Mouse (Mus musculus): ENCODE results near the gene Prss35. TPM values are rescaled to one million over a fixed set of nuclear protein-coding genes. Genes with fewer than 3 reads are reported as not detected.

The Prss35 gene
- total and polyA plus RNA-seq, 2 experiments from 2014 or later = 5.2 to 7.5 TPM

- H3K9me3 ChIP-seq (ENCODE audit: low read length) = no peaks in the 10 kb centered on the region
- ATAC-seq (ENCODE audit: low FRiP score) = no peak
- no peak overlapping the region for H3K4me3 ChIP-seq (ENCODE audit: low read depth, low read length)
- H3K27ac ChIP-seq (ENCODE audit: low read depth, low read length) = no peak overlapping the region
- H3K4me1 ChIP-seq (ENCODE audit: insufficient read depth, low read length) = no peaks in the 10 kb centered on the region
- no peak overlapping the region for H3K9ac ChIP-seq (replicated peaks; ENCODE audit: low read length, poor library complexity, severe bottlenecking)
- DNase-seq (ENCODE audit: low spot score) = no peak
- H3K36me3 ChIP-seq (ENCODE audit: insufficient read depth, low read length) = no peaks in the 10 kb centered on the region
- H3K4me2 ChIP-seq (ENCODE audit: low read depth, low read length, poor library complexity, severe bottlenecking) = no peak overlapping the region
- WGBS = 84% methylated on average over 3 of the region's 3 CpGs
- no peak for TF ChIP-seq CTCF (IDR thresholded peaks at IDR 0.05)
- no peaks in the 10 kb centered on the region for H3K27me3 ChIP-seq (ENCODE audit: insufficient read depth, low read length)
Measured at GRCm38 (mm10) chr9:86714089-86714488, 29.4 kb upstream of the Prss35 start.

GRCm38 (mm10) chr9:86716540-86716939 lies 26.9 kb upstream of the Prss35 start:
- H3K9ac ChIP-seq (replicated peaks; ENCODE audit: low read length, poor library complexity, severe bottlenecking) = no peak overlapping the region
- no peak overlapping the region for H3K4me2 ChIP-seq (ENCODE audit: low read depth, low read length, poor library complexity, severe bottlenecking)
- H3K27me3 ChIP-seq (ENCODE audit: insufficient read depth, low read length) = no peaks in the 10 kb centered on the region
- H3K27ac ChIP-seq (ENCODE audit: low read depth, low read length) = no peak overlapping the region
- 49% methylated on average over 2 of the region's 2 CpGs for WGBS
- no peak for DNase-seq (ENCODE audit: low spot score)
- no peak for TF ChIP-seq CTCF (IDR thresholded peaks at IDR 0.05)
- no peaks in the 10 kb centered on the region for H3K36me3 ChIP-seq (ENCODE audit: insufficient read depth, low read length)
- ATAC-seq (ENCODE audit: low FRiP score) = no peak
- no peaks in the 10 kb centered on the region for H3K4me1 ChIP-seq (ENCODE audit: insufficient read depth, low read length)
- H3K9me3 ChIP-seq (ENCODE audit: low read length) = no peaks in the 10 kb centered on the region
- no peak overlapping the region for H3K4me3 ChIP-seq (ENCODE audit: low read depth, low read length)

- Histone ChIP-seq H3K9ac (replicated peaks; ENCODE audit: low read length, poor library complexity, severe bottlenecking) (no peak overlapping the region), H3K4me1 (ENCODE audit: insufficient read depth, low read length) (no peaks in the 10 kb centered on the region), H3K27me3 (ENCODE audit: insufficient read depth, low read length) (no peaks in the 10 kb centered on the region), H3K36me3 (ENCODE audit: insufficient read depth, low read length) (no peaks in the 10 kb centered on the region), H3K4me3 (ENCODE audit: low read depth, low read length) (no peak overlapping the region), H3K27ac (ENCODE audit: low read depth, low read length) (no peak overlapping the region), H3K4me2 (ENCODE audit: low read depth, low read length, poor library complexity, severe bottlenecking) (no peak overlapping the region), H3K9me3 (ENCODE audit: low read length) (no peaks in the 10 kb centered on the region)
- TF ChIP-seq CTCF (IDR thresholded peaks at IDR 0.05) = no peak
- 76% methylated on average over 5 of the region's 5 CpGs for WGBS
- DNase-seq (ENCODE audit: low spot score) (no peak), ATAC-seq (ENCODE audit: low FRiP score) (no peak)
Measured at GRCm38 (mm10) chr9:86717119-86717518, 26.3 kb upstream of the Prss35 start.

- Histone ChIP-seq H3K36me3 (ENCODE audit: insufficient read depth, low read length) (no peaks in the 10 kb centered on the region), H3K27me3 (ENCODE audit: insufficient read depth, low read length) (no peaks in the 10 kb centered on the region), H3K9me3 (ENCODE audit: low read length) (no peaks in the 10 kb centered on the region), H3K9ac (replicated peaks; ENCODE audit: low read length, poor library complexity, severe bottlenecking) (no peak overlapping the region), H3K4me1 (ENCODE audit: insufficient read depth, low read length) (no peaks in the 10 kb centered on the region), H3K4me2 (ENCODE audit: low read depth, low read length, poor library complexity, severe bottlenecking) (no peak overlapping the region), H3K4me3 (ENCODE audit: low read depth, low read length) (no peak overlapping the region), H3K27ac (ENCODE audit: low read depth, low read length) (no peak overlapping the region)
- no peak for TF ChIP-seq CTCF (IDR thresholded peaks at IDR 0.05)
- no peak for DNase-seq (ENCODE audit: low spot score)
- 89% methylated on average over 5 of the region's 5 CpGs for WGBS
- ATAC-seq (ENCODE audit: low FRiP score) = no peak
Measured at GRCm38 (mm10) chr9:86720227-86720626, 23.2 kb upstream of the Prss35 start.

GRCm38 (mm10) chr9:86720794-86721193 lies 22.7 kb upstream of the Prss35 start:
- Histone ChIP-seq H3K4me2 (ENCODE audit: low read depth, low read length, poor library complexity, severe bottlenecking) (no peak overlapping the region), H3K27ac (ENCODE audit: low read depth, low read length) (no peak overlapping the region), H3K27me3 (ENCODE audit: insufficient read depth, low read length) (no peaks in the 10 kb centered on the region), H3K4me1 (ENCODE audit: insufficient read depth, low read length) (no peaks in the 10 kb centered on the region), H3K36me3 (ENCODE audit: insufficient read depth, low read length) (no peaks in the 10 kb centered on the region), H3K4me3 (ENCODE audit: low read depth, low read length) (no peak overlapping the region), H3K9ac (replicated peaks; ENCODE audit: low read length, poor library complexity, severe bottlenecking) (no peak overlapping the region), H3K9me3 (ENCODE audit: low read length) (no peaks in the 10 kb centered on the region)
- DNase-seq (ENCODE audit: low spot score) = no peak
- TF ChIP-seq CTCF (IDR thresholded peaks at IDR 0.05) = no peak
- 80% methylated on average over 2 of the region's 2 CpGs for WGBS
- no peak for ATAC-seq (ENCODE audit: low FRiP score)

- H3K4me1 ChIP-seq (ENCODE audit: insufficient read depth, low read length) = no peaks in the 10 kb centered on the region
- 94% methylated on average over 4 of the region's 4 CpGs for WGBS
- no peak overlapping the region for H3K4me3 ChIP-seq (ENCODE audit: low read depth, low read length)
- no peaks in the 10 kb centered on the region for H3K36me3 ChIP-seq (ENCODE audit: insufficient read depth, low read length)
- no peak overlapping the region for H3K27ac ChIP-seq (ENCODE audit: low read depth, low read length)
- no peaks in the 10 kb centered on the region for H3K27me3 ChIP-seq (ENCODE audit: insufficient read depth, low read length)
- DNase-seq (ENCODE audit: low spot score) = no peak
- H3K4me2 ChIP-seq (ENCODE audit: low read depth, low read length, poor library complexity, severe bottlenecking) = no peak overlapping the region
- no peak overlapping the region for H3K9ac ChIP-seq (replicated peaks; ENCODE audit: low read length, poor library complexity, severe bottlenecking)
- ATAC-seq (ENCODE audit: low FRiP score) = no peak
- no peaks in the 10 kb centered on the region for H3K9me3 ChIP-seq (ENCODE audit: low read length)
- no peak for TF ChIP-seq CTCF (IDR thresholded peaks at IDR 0.05)
Measured at GRCm38 (mm10) chr9:86725066-86725465, 18.4 kb upstream of the Prss35 start.

All from midbrain, postnatal 0 days (tissue).